Mouse (Mus musculus) forebrain, embryonic 14.5 days (tissue): ENCODE results near the gene Cst9. TPM values are rescaled to one million over a fixed set of nuclear protein-coding genes. Genes with fewer than 3 reads are reported as not detected.

Experiments
- polyA plus RNA-seq: library from polyadenylated mRNA; unstranded; fragments of >200 nt; fragmentation: Nextera tagmentation; extraction: Ambion mirVana; gene quantifications from 2 replicates; pipeline ENCODE4 v1.2.1, GENCODE M21; 2014

The Cst9 gene
- polyA plus RNA-seq, 1 experiment from 2014 or later = not detected

Other genes starting within 250 kb of the Cst9 start
- 79.0 and 95.2 TPM in 2 replicates for gene Nxt1, start 162.5 kb upstream of the Cst9 start, polyA plus RNA-seq
- gene Gzf1, start 154.1 kb upstream of the Cst9 start, polyA plus RNA-seq = 21.1 and 21.6 TPM in 2 replicates
- 24.6 and 34.7 TPM in 2 replicates for gene Napb, start 102.7 kb upstream of the Cst9 start, polyA plus RNA-seq
- not detected in 2 replicates for gene Cstl1, start 84.8 kb upstream of the Cst9 start, polyA plus RNA-seq
- not detected in 2 replicates for gene Cst11, start 63.6 kb upstream of the Cst9 start, polyA plus RNA-seq
- not detected in 2 replicates for gene 8030411F24Rik, start 53.1 kb upstream of the Cst9 start, polyA plus RNA-seq
- gene Cst12, start 45.8 kb upstream of the Cst9 start, polyA plus RNA-seq = not detected in 2 replicates
- gene Cst8, start 36.4 kb upstream of the Cst9 start, polyA plus RNA-seq = not detected in 2 replicates
- not detected in 2 replicates for gene Cst13, start 15.1 kb upstream of the Cst9 start, polyA plus RNA-seq
- not detected in 2 replicates for gene 9230104L09Rik, start 29.9 kb downstream of the Cst9 start, polyA plus RNA-seq
- gene Cst3, start 40.5 kb downstream of the Cst9 start, polyA plus RNA-seq = 547 and 623 TPM in 2 replicates
- not detected in 2 replicates for gene Gm1330, start 168.1 kb downstream of the Cst9 start, polyA plus RNA-seq
- gene Gm10750, start 182.1 kb downstream of the Cst9 start, polyA plus RNA-seq = not detected in 2 replicates